Comparison of ENCODE assay signal across 9 mouse cellular contexts in genomic region chr11:119492830-119493229, GRCm38 (mm10). TPM values are rescaled to one million over a fixed set of nuclear protein-coding genes. Genes with fewer than 3 reads are reported as not detected.
DNase-seq lines count a peak whose midpoint lies in the region; ATAC-seq and TF ChIP-seq lines count a peak whose summit lies in the region.
"Had no signal": no experiment of that assay in that cellular context is flagged by ENCODE, and none has a peak within 500 bp of the region (broad histone marks: within the 10 kb centered on the region; RNA-seq: fewer than 3 reads in every experiment).

No protein-coding gene starts in this region.

- peaks cover 26% of the 10 kb centered on the region for H3K4me1 ChIP-seq in liver, embryonic 12.5 days
- peaks cover 9% of the 10 kb centered on the region for H3K4me1 ChIP-seq in liver, postnatal 0 days (ENCODE audit: insufficient read depth)
- H3K4me1 ChIP-seq in embryonic facial prominence, embryonic 15.5 days: peaks cover 23% of the 10 kb centered on the region
- H3K4me1 ChIP-seq in limb, embryonic 13.5 days: peaks cover 18% of the 10 kb centered on the region
- peaks cover 8% of the 10 kb centered on the region; the same call in 1 of the 2 replicates for H3K4me1 ChIP-seq in stomach, embryonic 16.5 days (ENCODE audit: control insufficient read depth, insufficient read depth, low read length)

- no peak overlapping the region for H3K9ac ChIP-seq in liver, embryonic 12.5 days
- H3K9ac ChIP-seq in liver, postnatal 0 days (replicated peaks): no peak overlapping the region
- H3K9ac ChIP-seq in embryonic facial prominence, embryonic 15.5 days: no peak overlapping the region
- no peak overlapping the region for H3K9ac ChIP-seq in limb, embryonic 13.5 days
- no peak overlapping the region for H3K9ac ChIP-seq in stomach, embryonic 16.5 days (ENCODE audit: low read length)

- TF ChIP-seq EP300 in liver, postnatal 0 days (IDR thresholded peaks at IDR 0.05; ENCODE audit: low read depth): no peak

- 87% methylated on average over 6 of the region's 6 CpGs for WGBS in liver, embryonic 12.5 days (ENCODE audit: insufficient replicate concordance)
- WGBS in liver, postnatal 0 days (ENCODE audit: insufficient replicate concordance): 92% methylated on average over 6 of the region's 6 CpGs
- WGBS in embryonic facial prominence, embryonic 15.5 days: 89% methylated on average over 6 of the region's 6 CpGs
- WGBS in limb, embryonic 13.5 days: 94% methylated on average over 6 of the region's 6 CpGs
- WGBS in stomach, embryonic 16.5 days: 92% methylated on average over 6 of the region's 6 CpGs

- H3K9me3 ChIP-seq in liver, embryonic 12.5 days (replicated peaks): no peaks in the 10 kb centered on the region
- no peaks in the 10 kb centered on the region for H3K9me3 ChIP-seq in liver, postnatal 0 days (ENCODE audit: low read length)
- no peaks in the 10 kb centered on the region for H3K9me3 ChIP-seq in embryonic facial prominence, embryonic 15.5 days (replicated peaks)
- no peaks in the 10 kb centered on the region for H3K9me3 ChIP-seq in limb, embryonic 13.5 days
- H3K9me3 ChIP-seq in stomach, embryonic 16.5 days (replicated peaks; ENCODE audit: control insufficient read depth, low read length): no peaks in the 10 kb centered on the region

- TF ChIP-seq CTCF in liver, postnatal 0 days (IDR thresholded peaks at IDR 0.05; ENCODE audit: low read depth): no peak

- H3K36me3 ChIP-seq in liver, embryonic 12.5 days: 0 out of 2 replicates have a peak, but pooled peaks cover 9% of the 10 kb centered on the region
- peaks cover 11% of the 10 kb centered on the region; the same call in 1 of the 2 replicates for H3K36me3 ChIP-seq in liver, postnatal 0 days (replicated peaks; ENCODE audit: insufficient read depth, low read length)
- H3K36me3 ChIP-seq in embryonic facial prominence, embryonic 15.5 days: peaks cover 12% of the 10 kb centered on the region; the same call in 1 of the 2 replicates
- peaks cover 24% of the 10 kb centered on the region for H3K36me3 ChIP-seq in limb, embryonic 13.5 days
- H3K36me3 ChIP-seq in stomach, embryonic 16.5 days (ENCODE audit: control insufficient read depth, insufficient read depth, low read length): no peaks in the 10 kb centered on the region

- ATAC-seq in liver, embryonic 12.5 days: no peak
- no peak for ATAC-seq in liver, postnatal 0 days
- ATAC-seq in embryonic facial prominence, embryonic 15.5 days (ENCODE audit: insufficient number of reproducible peaks, low FRiP score, low TSS enrichment, low read depth): no peak
- ATAC-seq in limb, embryonic 13.5 days (ENCODE audit: low FRiP score, low read depth): no peak
- ATAC-seq in stomach, embryonic 16.5 days (ENCODE audit: insufficient read depth, low FRiP score): no peak

- H3K27ac ChIP-seq in liver, embryonic 12.5 days: no peak overlapping the region
- no peak overlapping the region for H3K27ac ChIP-seq in liver, postnatal 0 days (ENCODE audit: low read depth)
- H3K27ac ChIP-seq in embryonic facial prominence, embryonic 15.5 days (replicated peaks): no peak overlapping the region
- H3K27ac ChIP-seq in limb, embryonic 13.5 days: no peak overlapping the region
- H3K27ac ChIP-seq in stomach, embryonic 16.5 days (ENCODE audit: low read length): no peak overlapping the region

- no peak overlapping the region for H3K4me2 ChIP-seq in liver, embryonic 12.5 days
- no peak overlapping the region for H3K4me2 ChIP-seq in liver, postnatal 0 days (ENCODE audit: low read depth, low read length)
- 0 out of 2 replicates have a peak overlapping the region, but pooled peaks have one; percentile 90 for H3K4me2 ChIP-seq in embryonic facial prominence, embryonic 15.5 days (replicated peaks)
- H3K4me2 ChIP-seq in limb, embryonic 13.5 days (replicated peaks): peak overlapping the region; percentile 87
- H3K4me2 ChIP-seq in stomach, embryonic 16.5 days (ENCODE audit: low read depth, low read length): peak overlapping the region; percentile 76; the same call in 1 of the 2 replicates

- DNase-seq in liver, postnatal 0 days: no peak
- DNase-seq in embryo, embryonic 10.5 days (ENCODE audit: low spot score): no peak
- no peak for DNase-seq in adrenal gland, adult (ENCODE audit: inconsistent age in 2 of 2, low spot score in 1 of 2)
- no peak for DNase-seq in layer of hippocampus, postnatal 25 days (ENCODE audit: extremely low spot score in 1 of 2, low spot score in 1 of 2)
- DNase-seq: heart, postnatal 4 days had no signal

- no peaks in the 10 kb centered on the region for H3K27me3 ChIP-seq in liver, embryonic 12.5 days (replicated peaks)
- H3K27me3 ChIP-seq in liver, postnatal 0 days (ENCODE audit: insufficient read depth, low read length): no peaks in the 10 kb centered on the region
- no peaks in the 10 kb centered on the region; the same call in 1 of the 2 replicates for H3K27me3 ChIP-seq in embryonic facial prominence, embryonic 15.5 days
- no peaks in the 10 kb centered on the region for H3K27me3 ChIP-seq in limb, embryonic 13.5 days
- H3K27me3 ChIP-seq in stomach, embryonic 16.5 days (ENCODE audit: control insufficient read depth, insufficient read depth, low read length): no peaks in the 10 kb centered on the region

- H3K4me3 ChIP-seq in liver, embryonic 12.5 days: 0 out of 2 replicates have a peak overlapping the region, but pooled peaks have one; percentile 85
- H3K4me3 ChIP-seq in liver, postnatal 0 days (ENCODE audit: low read depth, low read length): no peak overlapping the region
- 0 out of 2 replicates have a peak overlapping the region, but pooled peaks have one; percentile 66 for H3K4me3 ChIP-seq in embryonic facial prominence, embryonic 15.5 days (replicated peaks)
- H3K4me3 ChIP-seq in limb, embryonic 13.5 days: peak overlapping the region; percentile 87
- H3K4me3 ChIP-seq in stomach, embryonic 16.5 days (replicated peaks; ENCODE audit: low read length): no peak overlapping the region

RNA-seq across cellular contexts. Expression of gene Endov, which starts 1.7 kb away (rescaled TPM):
- 7.9 and 10.5 TPM in 2 replicates for polyA plus RNA-seq in liver, embryonic 12.5 days (2016; fragmentation: Nextera tagmentation; extraction: Ambion mirVana)
- 5.2 and 6.4 TPM in 2 replicates for polyA plus RNA-seq in liver, postnatal 0 days (2015; fragmentation: Nextera tagmentation; extraction: Ambion mirVana)
- 13.1 and 18.6 TPM in 2 replicates for polyA plus RNA-seq in embryonic facial prominence, embryonic 15.5 days (2015; fragmentation: Nextera tagmentation; extraction: Ambion mirVana)
- 17.1 and 18.1 TPM in 2 replicates for polyA plus RNA-seq in limb, embryonic 13.5 days (2015; fragmentation: Nextera tagmentation; extraction: Ambion mirVana)
- polyA plus RNA-seq in stomach, embryonic 16.5 days (2015; fragmentation: Nextera tagmentation; extraction: Ambion mirVana): 14.0 and 14.8 TPM in 2 replicates
- 10 to 100 TPM; 35.6 to 38.2 TPM for total RNA-seq in layer of hippocampus, postnatal 25 days (2021)

RNA-seq across cellular contexts. Expression of gene Nptx1, which starts 54.7 kb away (rescaled TPM):
- polyA plus RNA-seq in liver, embryonic 12.5 days (2016; fragmentation: Nextera tagmentation; extraction: Ambion mirVana): 0.04 and 0.06 TPM in 2 replicates
- polyA plus RNA-seq in liver, postnatal 0 days (2015; fragmentation: Nextera tagmentation; extraction: Ambion mirVana): 0.04 TPM in 1 of 2 replicates, not detected in the other
- 1.2 and 1.3 TPM in 2 replicates for polyA plus RNA-seq in embryonic facial prominence, embryonic 15.5 days (2015; fragmentation: Nextera tagmentation; extraction: Ambion mirVana)
- 2.0 and 2.2 TPM in 2 replicates for polyA plus RNA-seq in limb, embryonic 13.5 days (2015; fragmentation: Nextera tagmentation; extraction: Ambion mirVana)
- polyA plus RNA-seq in stomach, embryonic 16.5 days (2015; fragmentation: Nextera tagmentation; extraction: Ambion mirVana): 0.29 and 0.32 TPM in 2 replicates
- total RNA-seq in layer of hippocampus, postnatal 25 days (2021): 100 to 1,000 TPM; 388 to 423 TPM

Comparison
In these comparisons a context has a peak if more than half of its experiments do, and no peak if none do; other contexts are left out.
1. H3K4me3 ChIP-seq: peak in liver, embryonic 12.5 days (single experiment), embryonic facial prominence, embryonic 15.5 days (single experiment) and limb, embryonic 13.5 days (single experiment); none in liver, postnatal 0 days (single experiment) and stomach, embryonic 16.5 days (single experiment).
2. H3K4me2 ChIP-seq: peak in embryonic facial prominence, embryonic 15.5 days (single experiment), limb, embryonic 13.5 days (single experiment) and stomach, embryonic 16.5 days (single experiment); none in liver, embryonic 12.5 days (single experiment) and liver, postnatal 0 days (single experiment).